Mouse (Mus musculus) testis, adult 2 months (tissue): Measurements from ENCODE around the gene 4930467E23Rik. TPM values are rescaled to one million over a fixed set of nuclear protein-coding genes. Genes with fewer than 3 reads are reported as not detected.
"Not testable (repeated sequence)": the region's sequence is repeated elsewhere in the genome, so short reads cannot be mapped to it uniquely, and the experiment has no call there.

Experiments
- H3K27ac ChIP-seq: fragments of 200-500 bp; 2 replicates; pipeline ENCODE4 v1.5.1; 2012; ENCODE audit warnings: low read depth, low read length; ENCODE audit not compliant: control insufficient read depth, insufficient read depth
- H3K27me3 ChIP-seq: fragments of 200-500 bp; 2 replicates; pipeline ENCODE4 v1.6.1; 2012; ENCODE audit warnings: mild to moderate bottlenecking, low read length, moderate library complexity; ENCODE audit not compliant: control insufficient read depth, insufficient read depth
- H3K36me3 ChIP-seq: fragments of 200-500 bp; 2 replicates; pipeline ENCODE4 v1.6.1; 2012; ENCODE audit warnings: mild to moderate bottlenecking, low read length; ENCODE audit not compliant: control insufficient read depth, insufficient read depth
- H3K4me1 ChIP-seq: fragments of 200-500 bp; 2 replicates; pipeline ENCODE4 v1.6.1; 2012; ENCODE audit warnings: low read length; ENCODE audit not compliant: control insufficient read depth, insufficient read depth
- H3K4me3 ChIP-seq: fragments of 200-500 bp; 2 replicates; pipeline ENCODE4 v1.5.1; 2012; ENCODE audit warnings: low read depth, mild to moderate bottlenecking, low read length, moderate library complexity, mixed read lengths; ENCODE audit not compliant: control insufficient read depth
- polyA plus RNA-seq: library from polyadenylated mRNA; depleted of rRNA; stranded (reverse); fragments of >200 nt; gene quantifications from 2 replicates; pipeline ENCODE4 v1.2.3, GENCODE M21; 2012

4930467E23Rik gene
- polyA plus RNA-seq, 1 experiment = 13.2 TPM

- not testable (repeated sequence) for H3K27ac ChIP-seq, H3K36me3 ChIP-seq, H3K4me3 ChIP-seq, H3K27me3 ChIP-seq, H3K4me1 ChIP-seq
Measured at GRCm38 (mm10) chr8:19762860-19763592, 33.6 kb downstream of the 4930467E23Rik start.

GRCm38 (mm10) chr8:19765531-19765930, 36.2 kb downstream of the 4930467E23Rik start:
- H3K27me3 ChIP-seq, H3K27ac ChIP-seq, H3K36me3 ChIP-seq, H3K4me3 ChIP-seq, H3K4me1 ChIP-seq: not testable (repeated sequence)

- not testable (repeated sequence) for H3K27ac ChIP-seq, H3K36me3 ChIP-seq, H3K27me3 ChIP-seq, H3K4me3 ChIP-seq, H3K4me1 ChIP-seq
Measured at GRCm38 (mm10) chr8:19773461-19773860, 44.1 kb downstream of the 4930467E23Rik start.

- H3K4me1 ChIP-seq, H3K27me3 ChIP-seq, H3K36me3 ChIP-seq, H3K27ac ChIP-seq, H3K4me3 ChIP-seq: not testable (repeated sequence)
Measured at GRCm38 (mm10) chr8:19776311-19776710, 46.9 kb downstream of the 4930467E23Rik start.

GRCm38 (mm10) chr8:19777500-19777899, 48.1 kb downstream of the 4930467E23Rik start:
- H3K4me1 ChIP-seq, H3K4me3 ChIP-seq, H3K27me3 ChIP-seq, H3K36me3 ChIP-seq, H3K27ac ChIP-seq: not testable (repeated sequence)

GRCm38 (mm10) chr8:19778126-19778525, 48.8 kb downstream of the 4930467E23Rik start:
- H3K4me3 ChIP-seq, H3K4me1 ChIP-seq, H3K27ac ChIP-seq, H3K27me3 ChIP-seq, H3K36me3 ChIP-seq: not testable (repeated sequence)

GRCm38 (mm10) chr8:19778891-19779290, 49.5 kb downstream of the 4930467E23Rik start:
- not testable (repeated sequence) for H3K27me3 ChIP-seq, H3K4me3 ChIP-seq, H3K27ac ChIP-seq, H3K36me3 ChIP-seq, H3K4me1 ChIP-seq

GRCm38 (mm10) chr8:19780212-19780611, 50.8 kb downstream of the 4930467E23Rik start:
- not testable (repeated sequence) for H3K27ac ChIP-seq, H3K4me3 ChIP-seq, H3K36me3 ChIP-seq, H3K4me1 ChIP-seq, H3K27me3 ChIP-seq

- not testable (repeated sequence) for H3K4me1 ChIP-seq, H3K27ac ChIP-seq, H3K27me3 ChIP-seq, H3K36me3 ChIP-seq, H3K4me3 ChIP-seq
Measured at GRCm38 (mm10) chr8:19780658-19781057, 51.3 kb downstream of the 4930467E23Rik start.

- not testable (repeated sequence) for H3K36me3 ChIP-seq, H3K4me1 ChIP-seq, H3K27ac ChIP-seq
Measured at GRCm38 (mm10) chr8:19781328-19782114, 52.1 kb downstream of the 4930467E23Rik start.

GRCm38 (mm10) chr8:19782736-19783135, 53.4 kb downstream of the 4930467E23Rik start:
- H3K36me3 ChIP-seq, H3K27ac ChIP-seq, H3K4me3 ChIP-seq, H3K4me1 ChIP-seq, H3K27me3 ChIP-seq: not testable (repeated sequence)

More at GRCm38 (mm10) chr8:19781328-19782114, 52.1 kb downstream of the 4930467E23Rik start:
- H3K4me3 ChIP-seq, H3K27me3 ChIP-seq: not testable (repeated sequence)

GRCm38 (mm10) chr8:19783860-19784259, 54.5 kb downstream of the 4930467E23Rik start:
- H3K36me3 ChIP-seq, H3K27me3 ChIP-seq, H3K4me1 ChIP-seq, H3K4me3 ChIP-seq, H3K27ac ChIP-seq: not testable (repeated sequence)
